Mouse (Mus musculus) forebrain, embryonic 13.5 days (tissue): ENCODE measurements around the gene Smim1. TPM values are rescaled to one million over a fixed set of nuclear protein-coding genes. Genes with fewer than 3 reads are reported as not detected.

Experiments used
- ATAC-seq: fragments of 200-750 bp; cut with Nextera tagmentation; 2 replicates; pipeline ENCODE4 v1.8.0; 2017
- H3K27ac ChIP-seq: fragments of 300-500 bp; sonication (generic); 2 replicates; pipeline ENCODE4 v1.5.1; 2015; ENCODE audit warnings: inconsistent platforms, mild to moderate bottlenecking, moderate library complexity
- H3K27me3 ChIP-seq: fragments of 300-500 bp; sonication (generic); 2 replicates; pipeline ENCODE4 v1.6.1; 2015; ENCODE audit warnings: mild to moderate bottlenecking, inconsistent platforms
- H3K36me3 ChIP-seq: fragments of 300-500 bp; sonication (generic); 2 replicates; pipeline ENCODE4 v1.6.1; 2015; ENCODE audit warnings: mild to moderate bottlenecking, inconsistent platforms; ENCODE audit not compliant: poor library complexity, severe bottlenecking
- H3K4me1 ChIP-seq: fragments of 300-500 bp; sonication (generic); 2 replicates; pipeline ENCODE4 v1.6.1; 2015; ENCODE audit warnings: inconsistent platforms
- H3K4me2 ChIP-seq: fragments of 300-500 bp; sonication (generic); 2 replicates; pipeline ENCODE4 v1.6.1; 2015; ENCODE audit warnings: inconsistent platforms, mild to moderate bottlenecking, moderate library complexity
- H3K4me3 ChIP-seq: fragments of 300-500 bp; sonication (generic); 2 replicates; pipeline ENCODE4 v1.5.1; 2015; ENCODE audit warnings: mild to moderate bottlenecking, inconsistent platforms
- H3K9ac ChIP-seq: fragments of 300-500 bp; sonication (generic); 2 replicates; pipeline ENCODE4 v1.6.1; 2015; ENCODE audit warnings: mild to moderate bottlenecking, inconsistent platforms
- H3K9me3 ChIP-seq: fragments of 300-500 bp; sonication (generic); replicated peaks from 2 replicates; pipeline ENCODE4 v1.6.1; 2016; ENCODE audit warnings: inconsistent platforms
- WGBS: fragments of 180-500 bp; shearing (Covaris S2); methylation state at CpG from one replicate; pipeline ENCODE4 v1.1.7; 2015; 5-methylcytosine and 5-hydroxymethylcytosine counted together
- polyA plus RNA-seq: library from polyadenylated mRNA; unstranded; fragments of >200 nt; fragmentation: Nextera tagmentation; extraction: Ambion mirVana; gene quantifications from 2 replicates; pipeline ENCODE4 v1.2.1, GENCODE M21; 2015

Smim1 gene
- polyA plus RNA-seq, 1 experiment from 2014 or later: 2.2 TPM

DNA sequence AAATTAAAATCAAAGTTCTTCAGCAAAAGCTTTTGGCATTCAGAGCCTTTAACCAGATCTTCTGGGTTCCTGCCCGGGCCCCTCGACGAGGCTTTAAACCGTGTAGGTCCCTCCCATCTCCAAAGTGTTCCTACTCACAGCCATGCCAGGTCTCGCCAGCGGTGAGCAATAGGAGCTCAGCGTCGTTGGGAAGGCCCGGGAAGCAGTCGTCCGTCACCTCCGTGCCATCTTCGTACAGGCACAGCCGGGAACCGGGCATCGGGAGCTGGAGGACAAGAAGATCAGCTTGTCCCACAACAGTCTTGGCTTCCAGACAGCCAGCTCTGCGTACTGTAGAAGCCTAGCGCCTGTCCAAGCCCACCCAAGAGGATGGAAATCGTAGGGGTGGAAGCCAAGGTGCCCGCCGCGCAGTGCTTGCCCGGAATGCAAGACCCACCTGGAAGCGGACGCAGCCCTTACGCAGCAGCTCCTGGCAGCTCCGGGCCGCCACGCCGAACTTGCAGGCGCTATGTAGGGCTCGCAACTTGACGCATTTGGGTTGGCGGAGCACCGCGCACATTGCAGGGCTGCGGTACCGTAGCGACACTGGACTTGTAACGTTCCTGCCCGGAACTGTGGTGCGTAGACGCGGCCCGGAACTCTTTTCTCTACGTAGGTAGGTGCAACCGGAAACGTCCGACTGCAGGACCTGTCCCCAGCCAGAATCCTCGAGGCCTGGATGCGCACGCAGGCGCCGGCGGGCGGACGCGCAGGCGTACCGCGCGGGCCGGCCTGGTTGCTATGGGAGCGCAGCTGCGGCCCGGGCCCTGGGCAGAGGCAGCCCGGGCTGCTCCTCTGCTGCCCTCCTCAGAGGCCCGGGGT is 51.4 kb downstream of the Smim1 start, which contains the start of the genes Dffb and Cep104:
Gene Dffb (minus strand): TSS at position 696 of the 861 bp plus-strand sequence.
Gene Cep104 (plus strand): TSS at position 764 of the 861 bp plus-strand sequence.
- Histone ChIP-seq H3K9ac (peak within 1 kb of the TSS; percentile 90), H3K27me3 (no peaks in the 10 kb centered on the region), H3K9me3 (no peaks in the 10 kb centered on the region), H3K4me3 (peak within 1 kb of the TSS; percentile 92), H3K4me2 (peak within 1 kb of the TSS; percentile 97), H3K27ac (peak within 1 kb of the TSS; percentile 69), H3K36me3 (peaks cover 31% of the 10 kb centered on the region), H3K4me1 (peaks cover 28% of the 10 kb centered on the region)
- peak; percentile 98 for ATAC-seq
- WGBS: 1% methylated on average over 68 of the region's 68 CpGs

Other genes with a start within 250 kb of the Smim1 start
- 82.9 and 86.8 TPM in 2 replicates for gene A430005L14Rik, start 69.0 kb downstream of the Smim1 start, polyA plus RNA-seq
- gene Dffb, start 51.1 kb downstream of the Smim1 start, polyA plus RNA-seq: 12.4 and 12.7 TPM in 2 replicates
- gene Cep104, start 51.0 kb downstream of the Smim1 start, polyA plus RNA-seq: 19.9 and 20.4 TPM in 2 replicates
- gene Lrrc47, start 14.5 kb downstream of the Smim1 start, polyA plus RNA-seq: 20.3 and 20.9 TPM in 2 replicates
- not detected in 2 replicates for gene Ccdc27, start 16.4 kb upstream of the Smim1 start, polyA plus RNA-seq
- 5.2 and 5.9 TPM in 2 replicates for gene Trp73, start 114.0 kb upstream of the Smim1 start, polyA plus RNA-seq
- 59.2 and 61.4 TPM in 2 replicates for gene Wrap73, start 116.1 kb upstream of the Smim1 start, polyA plus RNA-seq
- 130 and 134 TPM in 2 replicates for gene Tprgl, start 134.4 kb upstream of the Smim1 start, polyA plus RNA-seq
- gene Megf6, start 144.5 kb upstream of the Smim1 start, polyA plus RNA-seq: 5.8 and 8.1 TPM in 2 replicates